Mouse (Mus musculus): ENCODE measurements around the gene Vmn1r237. TPM values are rescaled to one million over a fixed set of nuclear protein-coding genes. Genes with fewer than 3 reads are reported as not detected.

Gene Vmn1r237
- polyA plus RNA-seq (2015; fragmentation: Nextera tagmentation; extraction: Ambion mirVana): not detected in 2 replicates

DNA sequence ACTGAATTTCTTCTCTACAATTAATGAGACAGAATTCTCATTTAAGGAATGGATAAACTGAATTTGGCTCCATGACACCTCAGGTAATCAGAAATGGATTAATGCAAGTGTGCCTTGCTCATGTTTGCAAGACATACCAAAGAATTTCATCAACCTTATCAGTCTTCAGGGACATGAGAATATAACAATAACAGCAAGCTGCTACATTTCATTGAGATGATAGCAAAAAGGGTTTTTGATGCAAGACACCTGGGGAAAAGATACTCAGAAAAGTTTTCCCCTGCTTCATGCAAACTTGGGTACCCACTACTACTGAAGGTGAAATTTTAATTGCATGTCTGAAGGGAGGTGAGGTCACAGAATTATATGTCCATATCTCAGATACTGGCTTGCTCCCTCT is at the start of gene Vmn1r237:
Vmn1r237 (plus strand) TSS at position 301 of the 400 bp plus-strand sequence.
- ATAC-seq (replicated peaks): no peak
- no peak within 1 kb of the TSS for H3K4me2 ChIP-seq
- no peaks in the 10 kb centered on the region for H3K4me1 ChIP-seq
- H3K9me3 ChIP-seq: no peaks in the 10 kb centered on the region
- H3K27ac ChIP-seq: no peak within 1 kb of the TSS
- no peak within 1 kb of the TSS for H3K9ac ChIP-seq
- H3K27me3 ChIP-seq (replicated peaks): no peaks in the 10 kb centered on the region
- H3K4me3 ChIP-seq: no peak within 1 kb of the TSS
- H3K36me3 ChIP-seq (replicated peaks): no peaks in the 10 kb centered on the region

DNA sequence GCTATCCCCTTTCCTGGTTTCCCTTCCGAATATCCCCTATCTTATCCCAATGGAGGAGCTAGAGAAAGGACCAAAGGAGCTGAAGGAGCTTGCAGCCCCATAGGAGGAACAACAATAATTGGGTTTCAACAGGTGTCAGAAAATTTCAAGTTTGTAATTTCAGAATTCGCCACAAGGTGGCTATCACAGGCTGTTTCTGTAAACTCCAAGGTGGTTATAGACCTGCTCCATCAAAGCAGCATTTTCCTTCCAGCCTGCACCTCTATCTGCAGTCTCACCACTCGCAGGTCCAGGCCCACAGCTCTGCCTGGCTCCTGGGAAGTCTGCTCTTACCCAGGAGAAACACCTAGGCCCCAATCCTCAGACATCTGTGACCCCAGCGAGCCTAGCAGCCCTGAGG is 39.6 kb upstream of the Vmn1r237 start:
- ATAC-seq (replicated peaks): no peak
- Histone ChIP-seq H3K27ac (no peak overlapping the region), H3K4me2 (no peak overlapping the region), H3K9me3 (no peaks in the 10 kb centered on the region), H3K4me1 (no peaks in the 10 kb centered on the region), H3K9ac (no peak overlapping the region), H3K36me3 (replicated peaks) (no peaks in the 10 kb centered on the region), H3K27me3 (replicated peaks) (no peaks in the 10 kb centered on the region), H3K4me3 (no peak overlapping the region)
- WGBS: 22% methylated on average over 4 of the region's 4 CpGs

DNA sequence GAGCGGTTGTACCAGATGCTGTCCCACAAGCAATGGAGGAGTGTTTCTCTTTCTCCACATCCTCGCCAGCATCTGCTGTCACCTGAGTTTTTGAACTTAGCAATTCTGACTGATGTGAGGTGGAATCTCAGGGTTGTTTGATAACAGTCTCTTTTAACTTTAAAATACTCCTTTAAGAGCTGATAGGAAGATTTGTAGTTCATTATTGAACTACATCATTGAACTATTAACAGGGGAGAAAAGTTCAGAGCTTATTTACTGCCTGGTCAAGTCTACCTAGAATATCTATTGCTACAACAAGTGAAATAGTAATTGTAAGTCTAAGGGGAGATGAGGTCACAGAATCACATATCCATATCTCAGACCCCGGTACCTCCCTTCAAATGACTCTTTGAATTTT is 29.0 kb upstream of the Vmn1r237 start, which contains the start of gene Vmn1r236:
Vmn1r236 (plus strand) TSS at position 301 of the 400 bp plus-strand sequence.
- no peak within 1 kb of the TSS for H3K27ac ChIP-seq
- H3K4me2 ChIP-seq: no peak within 1 kb of the TSS
- no peak within 1 kb of the TSS for H3K9ac ChIP-seq
- H3K27me3 ChIP-seq (replicated peaks): no peaks in the 10 kb centered on the region
- no peaks in the 10 kb centered on the region for H3K36me3 ChIP-seq (replicated peaks)
- 78% methylated on average over 3 of the region's 3 CpGs for WGBS
- no peak for ATAC-seq (replicated peaks)
- H3K4me1 ChIP-seq: no peaks in the 10 kb centered on the region
- H3K4me3 ChIP-seq: no peak within 1 kb of the TSS
- H3K9me3 ChIP-seq: no peaks in the 10 kb centered on the region

DNA sequence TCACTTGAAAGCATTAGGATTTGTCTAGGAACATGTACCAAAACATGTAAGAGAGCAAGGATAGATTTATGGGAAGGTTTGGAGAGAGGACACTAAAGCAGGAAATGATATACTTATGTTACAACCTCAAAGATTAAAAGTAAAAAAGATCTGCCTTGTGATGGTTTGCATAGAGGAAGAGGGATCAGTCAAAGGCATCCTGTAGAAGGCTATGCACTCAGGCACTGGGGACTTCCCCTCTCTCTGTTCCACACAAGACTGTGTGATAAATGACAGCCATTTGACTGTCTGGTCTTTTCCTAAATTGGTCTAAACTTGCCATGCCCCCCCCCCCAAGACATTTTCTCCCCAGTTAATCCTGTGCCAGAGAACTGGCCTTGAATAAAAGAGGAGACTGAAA is 27.3 kb upstream of the Vmn1r237 start:
- no peak overlapping the region for H3K4me2 ChIP-seq
- no peak overlapping the region for H3K9ac ChIP-seq
- H3K27ac ChIP-seq: no peak overlapping the region
- H3K9me3 ChIP-seq: no peaks in the 10 kb centered on the region
- no peaks in the 10 kb centered on the region for H3K27me3 ChIP-seq (replicated peaks)
- no peaks in the 10 kb centered on the region for H3K4me1 ChIP-seq
- no peak overlapping the region for H3K4me3 ChIP-seq
- no peak for ATAC-seq (replicated peaks)
- H3K36me3 ChIP-seq (replicated peaks): no peaks in the 10 kb centered on the region

DNA sequence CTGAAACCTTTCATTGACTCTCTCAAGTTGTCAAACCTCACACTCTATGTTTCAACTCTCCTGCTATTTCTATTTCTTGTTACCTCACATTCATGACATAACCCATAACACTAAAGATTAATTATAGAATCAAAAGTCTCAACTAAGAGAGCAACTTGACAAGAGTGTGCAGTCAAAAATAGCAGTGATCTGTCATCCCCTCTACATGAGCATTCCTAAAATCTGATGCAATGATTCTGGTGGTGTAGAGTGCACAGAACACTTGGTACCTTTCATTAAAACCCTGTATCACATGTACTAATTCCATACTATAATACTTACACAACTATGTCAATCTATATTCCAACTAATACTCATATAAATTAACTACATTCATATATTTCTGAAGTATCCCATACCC is 22.0 kb upstream of the Vmn1r237 start:
- no peaks in the 10 kb centered on the region for H3K9me3 ChIP-seq
- no peaks in the 10 kb centered on the region for H3K4me1 ChIP-seq
- ATAC-seq (replicated peaks): no peak
- no peak overlapping the region for H3K9ac ChIP-seq
- no peak overlapping the region for H3K4me3 ChIP-seq
- no peak overlapping the region for H3K27ac ChIP-seq
- no peaks in the 10 kb centered on the region for H3K27me3 ChIP-seq (replicated peaks)
- H3K4me2 ChIP-seq: no peak overlapping the region
- H3K36me3 ChIP-seq (replicated peaks): no peaks in the 10 kb centered on the region

Small RNA genes lying within 50 kb of the gene (microRNA-seq; reads per million reads assigned to microRNA genes)
- gene Gm26384: not detected

Other genes starting within 250 kb of the Vmn1r237 start
- not detected in 2 replicates for gene Vmn1r234, start 85.8 kb upstream of the Vmn1r237 start, polyA plus RNA-seq (2015; fragmentation: Nextera tagmentation; extraction: Ambion mirVana)
- gene Vmn1r235, start 55.5 kb upstream of the Vmn1r237 start, polyA plus RNA-seq (2015; fragmentation: Nextera tagmentation; extraction: Ambion mirVana): not detected in 2 replicates
- not detected in 2 replicates for gene Vmn1r236, start 28.9 kb upstream of the Vmn1r237 start, polyA plus RNA-seq (2015; fragmentation: Nextera tagmentation; extraction: Ambion mirVana)
- gene Zfp677, start 71.9 kb downstream of the Vmn1r237 start, polyA plus RNA-seq (2015; fragmentation: Nextera tagmentation; extraction: Ambion mirVana): 5.0 and 6.0 TPM in 2 replicates
- gene Zfp54, start 111.4 kb downstream of the Vmn1r237 start, polyA plus RNA-seq (2015; fragmentation: Nextera tagmentation; extraction: Ambion mirVana): 6.0 and 6.1 TPM in 2 replicates
- 14.0 and 14.1 TPM in 2 replicates for gene Zfp51, start 138.5 kb downstream of the Vmn1r237 start, polyA plus RNA-seq (2015; fragmentation: Nextera tagmentation; extraction: Ambion mirVana)
- gene Zfp53, start 177.1 kb downstream of the Vmn1r237 start, polyA plus RNA-seq (2015; fragmentation: Nextera tagmentation; extraction: Ambion mirVana): 10.5 and 11.1 TPM in 2 replicates
- gene Zfp52, start 223.7 kb downstream of the Vmn1r237 start, polyA plus RNA-seq (2015; fragmentation: Nextera tagmentation; extraction: Ambion mirVana): 1.8 TPM in 2 replicates

Measured in midbrain, embryonic 15.5 days (tissue).